Mouse (Mus musculus) limb, embryonic 10.5 days (tissue): ENCODE measurements around the gene Zfp511. TPM values are rescaled to one million over a fixed set of nuclear protein-coding genes. Genes with fewer than 3 reads are reported as not detected.

ENCODE experiments used
- DNase-seq: peaks from one replicate; pipeline ENCODE4 v3.0.0-alpha.2; 2017; ENCODE audit warnings: low spot score
- H3K27ac ChIP-seq: fragments of 300-500 bp; sonication (generic); 2 replicates; pipeline ENCODE4 v1.5.1; 2016; ENCODE audit warnings: mild to moderate bottlenecking
- H3K27me3 ChIP-seq: fragments of 300-500 bp; sonication (generic); 2 replicates; pipeline ENCODE4 v1.6.1; 2016; ENCODE audit warnings: low read depth, mild to moderate bottlenecking; ENCODE audit not compliant: poor library complexity, severe bottlenecking
- H3K36me3 ChIP-seq: fragments of 300-500 bp; sonication (generic); 2 replicates; pipeline ENCODE4 v1.6.1; 2016; ENCODE audit warnings: mild to moderate bottlenecking, moderate library complexity
- H3K4me1 ChIP-seq: fragments of 300-500 bp; sonication (generic); 2 replicates; pipeline ENCODE4 v1.6.1; 2016
- H3K4me3 ChIP-seq: fragments of 300-500 bp; sonication (generic); 2 replicates; pipeline ENCODE4 v1.5.1; 2016; ENCODE audit warnings: mild to moderate bottlenecking, moderate library complexity
- H3K9me3 ChIP-seq: fragments of 300-500 bp; sonication (generic); replicated peaks from 2 replicates; pipeline ENCODE4 v1.6.1; 2016; ENCODE audit warnings: mild to moderate bottlenecking
- WGBS: fragments of 180-500 bp; shearing (Covaris S2); methylation state at CpG from one replicate; pipeline ENCODE4 v1.1.7; 2016; 5-methylcytosine and 5-hydroxymethylcytosine counted together
- polyA plus RNA-seq: library from polyadenylated mRNA; unstranded; fragments of >200 nt; fragmentation: Nextera tagmentation; extraction: Ambion mirVana; gene quantifications from 2 replicates; pipeline ENCODE4 v1.2.1, GENCODE M21; 2016

Gene Zfp511
- polyA plus RNA-seq = 38.8 and 40.7 TPM in 2 replicates

DNA sequence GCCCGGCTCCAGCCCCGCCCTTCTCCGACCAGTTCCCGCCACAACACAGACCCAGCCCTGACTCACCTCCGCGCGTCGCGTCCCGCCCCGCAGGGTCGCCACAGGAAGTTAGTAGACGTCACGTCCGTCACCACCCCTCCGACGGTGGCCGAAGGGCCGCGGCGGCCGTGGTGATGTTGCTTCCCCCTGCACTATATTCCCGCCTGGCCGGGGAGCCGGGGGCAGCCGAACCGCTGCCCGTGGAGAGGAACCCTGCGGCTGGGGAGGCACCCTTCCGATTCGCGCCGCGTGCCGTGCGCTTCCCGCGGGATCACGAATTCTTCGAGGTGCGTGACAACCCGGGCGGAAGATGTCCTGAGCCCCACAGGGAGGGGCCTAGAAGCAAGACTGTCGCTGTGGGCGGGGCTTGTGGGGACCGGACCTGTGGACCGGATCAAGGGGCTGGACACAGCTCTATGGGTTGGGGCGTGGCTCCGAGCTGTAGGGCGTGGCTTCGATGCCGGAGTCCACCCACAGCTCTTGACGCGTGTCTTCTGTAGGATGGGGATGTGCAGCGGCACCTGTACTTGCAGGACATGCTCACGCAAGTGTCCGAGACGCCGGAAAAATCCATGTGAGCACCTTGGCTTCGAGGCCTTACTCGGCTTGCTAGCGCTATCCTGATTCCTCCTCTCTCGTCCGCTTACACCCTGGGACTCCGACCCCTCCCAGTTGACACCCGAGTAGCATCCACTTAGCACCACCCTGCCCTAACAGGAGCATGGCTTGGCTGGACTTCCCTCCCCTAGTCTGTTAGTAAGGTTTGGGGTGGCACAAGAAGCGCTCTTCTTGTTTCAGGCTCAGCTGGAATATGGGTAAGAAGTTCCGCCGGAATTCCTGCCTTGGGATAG is at the start of gene Zfp511, which contains the start of gene Tubgcp2:
Gene Zfp511, plus strand, starts transcription at position 111 of the 890 bp plus-strand sequence.
Gene Tubgcp2, minus strand, starts transcription at position 389 of the 890 bp plus-strand sequence.
- DNase-seq = peak; percentile 96
- peaks cover 57% of the 10 kb centered on the region for H3K36me3 ChIP-seq
- 2% methylated on average over 69 of the region's 69 CpGs for WGBS

DNA sequence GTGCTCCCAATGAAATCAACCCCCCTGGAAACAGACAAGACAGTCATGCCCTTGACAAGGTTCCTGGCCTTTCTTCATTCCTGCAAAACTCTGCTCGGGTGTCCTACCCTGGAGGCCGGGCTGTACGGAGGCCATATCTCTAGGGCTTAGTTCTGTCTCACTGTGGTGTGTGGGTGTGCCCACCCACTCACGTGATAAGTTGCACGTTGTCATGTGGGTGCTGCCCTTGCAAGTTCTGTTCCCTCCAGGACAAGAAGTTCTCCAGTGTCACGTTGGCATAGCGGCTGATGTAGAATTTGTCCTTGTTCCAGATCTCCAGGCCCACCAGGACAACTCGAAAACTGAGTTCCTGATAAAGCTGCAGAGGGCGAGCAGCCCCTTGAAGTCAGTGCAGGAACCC is 47.9 kb upstream of the Zfp511 start:
- no peak overlapping the region for H3K27ac ChIP-seq
- no peak overlapping the region for H3K4me3 ChIP-seq
- 0 out of 2 replicates have a peak, but pooled peaks cover 4% of the 10 kb centered on the region for H3K4me1 ChIP-seq
- H3K9me3 ChIP-seq = no peaks in the 10 kb centered on the region
- DNase-seq = no peak
- 89% methylated on average over 9 of the region's 9 CpGs for WGBS
- H3K36me3 ChIP-seq = 0 out of 2 replicates have a peak, but pooled peaks cover 3% of the 10 kb centered on the region
- H3K27me3 ChIP-seq = no peaks in the 10 kb centered on the region

More for the DNA sequence above, at the start of gene Zfp511, which contains the start of gene Tubgcp2:
- Histone ChIP-seq H3K27me3 (no peaks in the 10 kb centered on the region), H3K9me3 (no peaks in the 10 kb centered on the region), H3K4me3 (peak within 1 kb of the TSS; percentile 89), H3K4me1 (peaks cover 25% of the 10 kb centered on the region), H3K27ac (peak within 1 kb of the TSS; percentile 95)

DNA sequence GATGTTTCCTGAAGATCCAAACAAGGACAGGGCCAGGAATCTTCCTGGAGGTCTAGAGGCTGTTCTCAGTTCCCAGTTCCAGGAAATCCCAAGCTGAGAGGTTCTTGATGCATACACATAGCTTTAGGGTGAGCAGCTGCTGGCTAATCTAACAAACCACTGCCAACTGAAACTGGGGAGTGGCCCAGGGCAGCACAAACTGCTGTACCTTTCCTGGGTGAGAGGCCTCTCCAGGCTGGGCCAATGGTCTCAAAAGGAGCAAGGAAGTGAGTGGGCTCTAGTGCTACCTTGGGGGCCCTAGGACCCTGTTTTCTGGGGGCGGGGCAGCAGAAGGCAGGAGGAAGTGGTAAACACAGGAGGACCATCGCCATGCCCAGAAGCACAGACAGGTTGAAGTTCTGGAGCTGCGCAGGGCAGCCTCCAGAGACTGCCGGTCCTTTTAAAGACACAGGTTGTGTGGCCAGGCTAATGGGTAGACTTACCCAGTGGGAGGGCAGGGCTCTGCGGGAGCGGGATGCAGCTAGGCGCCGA is 45.3 kb upstream of the Zfp511 start:
- Histone ChIP-seq H3K4me1 (0 out of 2 replicates have a peak, but pooled peaks cover 4% of the 10 kb centered on the region), H3K9me3 (no peaks in the 10 kb centered on the region), H3K27ac (no peak overlapping the region), H3K4me3 (no peak overlapping the region), H3K27me3 (no peaks in the 10 kb centered on the region), H3K36me3 (peaks cover 17% of the 10 kb centered on the region)
- no peak for DNase-seq
- 78% methylated on average over 8 of the region's 8 CpGs for WGBS

DNA sequence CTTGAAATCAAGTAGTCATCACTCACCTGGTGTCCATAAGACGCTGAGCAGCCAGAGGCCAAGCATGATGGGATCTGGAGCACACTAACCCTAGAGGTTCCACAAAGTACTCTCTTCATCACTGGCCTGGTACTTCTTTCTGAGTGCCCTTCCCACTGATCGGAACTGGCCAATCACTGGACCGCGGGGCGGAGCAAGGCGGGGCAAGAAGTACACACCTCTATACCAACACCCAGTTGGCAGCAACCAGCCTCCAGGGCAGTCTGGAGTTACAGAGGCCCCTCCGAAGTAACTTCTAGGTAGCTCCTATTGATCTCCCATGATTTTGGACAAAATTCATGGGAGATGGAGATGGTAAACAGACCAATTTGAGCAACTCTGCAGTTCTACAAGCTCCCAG is 43.8 kb upstream of the Zfp511 start, which contains the start of gene Adam8:
Gene Adam8, minus strand, starts transcription at position 157 of the 400 bp plus-strand sequence.
- no peak within 1 kb of the TSS for H3K4me3 ChIP-seq
- 21% methylated on average over 7 of the region's 7 CpGs for WGBS
- DNase-seq = no peak
- peaks cover 32% of the 10 kb centered on the region for H3K36me3 ChIP-seq
- H3K4me1 ChIP-seq = 0 out of 2 replicates have a peak, but pooled peaks cover 4% of the 10 kb centered on the region
- no peaks in the 10 kb centered on the region for H3K9me3 ChIP-seq
- no peak within 1 kb of the TSS for H3K27ac ChIP-seq
- no peaks in the 10 kb centered on the region for H3K27me3 ChIP-seq

DNA sequence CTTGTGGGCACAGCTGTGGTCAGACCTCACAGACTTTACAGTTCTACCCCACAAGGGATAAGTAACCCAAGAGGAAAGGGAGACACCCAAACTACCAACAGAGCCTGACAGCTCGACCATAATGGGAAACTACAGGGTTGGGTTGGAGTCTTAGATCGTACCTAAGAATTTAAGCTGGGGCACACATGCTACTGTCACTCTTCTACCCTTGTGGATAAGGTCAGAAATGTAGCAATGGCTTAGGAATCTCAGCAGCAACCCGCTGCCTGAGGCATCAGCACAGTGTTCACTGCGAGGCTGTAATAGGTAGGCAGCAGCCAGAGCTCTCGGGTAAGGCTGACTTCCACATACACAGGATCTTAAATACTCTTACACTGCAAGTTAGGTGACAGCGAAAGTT is 42.7 kb upstream of the Zfp511 start:
- Histone ChIP-seq H3K27ac (no peak overlapping the region), H3K27me3 (no peaks in the 10 kb centered on the region), H3K4me1 (0 out of 2 replicates have a peak, but pooled peaks cover 4% of the 10 kb centered on the region), H3K4me3 (no peak overlapping the region), H3K36me3 (peaks cover 43% of the 10 kb centered on the region), H3K9me3 (no peaks in the 10 kb centered on the region)
- DNase-seq = no peak
- 92% methylated on average over 6 of the region's 6 CpGs for WGBS

DNA sequence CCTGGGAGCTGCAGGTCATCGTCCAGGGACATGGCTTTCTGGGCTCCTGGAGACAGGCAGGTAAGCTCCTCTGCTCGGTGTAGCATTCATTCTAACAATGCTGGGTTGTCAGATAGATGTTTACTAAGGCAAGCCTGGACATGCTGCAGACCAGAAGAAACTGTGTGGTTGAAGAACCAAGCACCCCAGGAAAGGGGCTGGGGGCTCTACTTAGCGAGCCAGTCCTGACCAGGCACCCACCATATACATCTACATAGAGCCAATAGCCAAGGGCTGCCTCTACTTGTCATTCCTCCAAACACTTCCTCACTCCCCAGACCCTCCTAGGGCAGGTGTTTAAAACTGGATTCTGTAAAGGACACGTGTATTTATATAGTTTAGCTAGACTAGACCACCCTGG is 42.0 kb upstream of the Zfp511 start:
- H3K4me1 ChIP-seq = 0 out of 2 replicates have a peak, but pooled peaks cover 4% of the 10 kb centered on the region
- H3K9me3 ChIP-seq = no peaks in the 10 kb centered on the region
- peaks cover 50% of the 10 kb centered on the region for H3K36me3 ChIP-seq
- H3K4me3 ChIP-seq = no peak overlapping the region
- 75% methylated on average over 4 of the region's 4 CpGs for WGBS
- DNase-seq = no peak
- no peak overlapping the region for H3K27ac ChIP-seq
- H3K27me3 ChIP-seq = no peaks in the 10 kb centered on the region

DNA sequence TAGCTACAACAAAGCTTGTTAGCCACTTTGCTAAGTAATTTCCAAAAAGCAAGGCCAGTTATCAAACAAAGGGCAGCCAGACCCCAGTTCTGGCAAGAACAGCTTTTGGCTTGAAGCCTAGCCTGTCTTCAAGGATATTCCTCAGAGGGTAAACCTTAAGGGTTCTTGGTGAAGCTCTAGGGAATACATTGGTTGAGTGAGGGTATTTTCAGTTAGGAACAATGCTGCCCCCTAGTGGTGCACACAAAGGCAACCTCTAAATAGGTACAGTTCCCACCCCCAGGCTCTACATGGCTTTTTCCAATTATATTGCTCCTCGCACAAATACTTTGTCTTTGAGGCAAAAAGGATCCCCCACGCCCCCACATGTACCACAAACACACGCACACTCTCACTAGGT is 41.5 kb upstream of the Zfp511 start:
- WGBS = 30% methylated on average over 3 of the region's 3 CpGs
- H3K9me3 ChIP-seq = no peaks in the 10 kb centered on the region
- peaks cover 54% of the 10 kb centered on the region for H3K36me3 ChIP-seq
- no peaks in the 10 kb centered on the region for H3K27me3 ChIP-seq
- H3K4me3 ChIP-seq = no peak overlapping the region
- DNase-seq = peak; percentile 71
- 0 out of 2 replicates have a peak, but pooled peaks cover 4% of the 10 kb centered on the region for H3K4me1 ChIP-seq
- no peak overlapping the region for H3K27ac ChIP-seq

DNA sequence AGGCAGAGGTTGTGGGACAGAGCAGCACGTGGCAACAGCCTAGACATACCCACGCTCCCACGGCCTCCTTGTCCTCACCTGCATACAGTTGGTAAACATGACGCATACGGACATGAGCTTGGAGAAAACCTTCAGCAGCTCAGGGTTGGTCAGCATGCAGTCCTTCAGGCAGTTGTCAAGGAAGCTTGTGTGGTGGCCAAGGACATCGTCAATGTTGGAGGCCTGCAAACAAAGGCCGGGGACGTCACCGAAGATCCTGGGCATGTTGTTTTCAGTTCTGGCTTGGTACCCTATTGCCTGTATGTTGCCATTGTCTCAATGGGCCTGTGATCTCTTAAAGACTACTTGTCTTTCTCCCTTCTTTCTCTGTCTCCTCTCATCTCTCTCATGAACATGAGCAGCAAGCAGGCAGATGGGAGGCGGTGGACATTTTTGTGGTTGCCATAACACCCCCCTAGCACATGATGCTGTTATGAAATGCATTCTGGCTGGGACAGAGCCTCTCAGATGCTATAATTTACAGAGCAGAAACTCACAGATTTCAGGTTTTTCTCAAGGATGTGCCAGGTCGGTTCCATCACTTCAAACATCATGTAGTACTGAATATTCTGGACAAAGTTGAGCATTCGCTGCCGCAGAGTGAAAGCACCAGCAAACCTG is 37.4 kb upstream of the Zfp511 start:
- Histone ChIP-seq H3K4me3 (no peak overlapping the region), H3K36me3 (peaks cover 94% of the 10 kb centered on the region), H3K9me3 (no peaks in the 10 kb centered on the region), H3K27ac (no peak overlapping the region), H3K27me3 (no peaks in the 10 kb centered on the region), H3K4me1 (no peaks in the 10 kb centered on the region)
- DNase-seq = no peak
- 96% methylated on average over 13 of the region's 13 CpGs for WGBS

DNA sequence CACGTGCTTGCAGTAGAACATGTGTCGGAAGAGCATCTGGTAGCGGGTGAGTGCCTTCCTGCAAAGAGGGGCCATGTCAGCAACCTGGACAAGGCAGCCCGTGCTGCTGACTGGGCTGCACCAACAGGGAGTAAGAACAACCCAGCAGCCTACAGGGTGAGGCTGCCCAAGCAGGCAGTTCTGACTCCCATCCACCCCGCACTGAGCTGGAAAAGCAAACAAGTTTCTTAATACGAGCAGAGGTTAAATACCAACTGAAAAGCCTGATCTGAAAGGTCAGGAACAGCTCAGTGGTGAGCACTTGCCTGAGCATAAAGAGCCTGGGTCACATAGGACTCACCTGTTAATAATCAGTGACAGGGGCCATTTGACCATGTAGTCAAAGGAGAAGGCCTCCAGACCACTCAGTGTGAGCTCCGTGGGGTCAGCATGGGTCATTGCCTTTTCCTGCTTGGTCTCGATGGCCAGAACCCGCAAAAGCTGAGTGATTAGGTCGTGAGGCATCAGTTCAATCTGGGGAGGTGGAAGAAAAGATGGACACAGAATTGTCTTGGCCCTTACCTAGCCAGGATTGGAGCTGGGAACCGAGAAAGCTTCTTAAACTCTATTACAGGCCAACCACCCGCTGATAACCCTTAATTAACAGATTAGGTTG is 35.0 kb upstream of the Zfp511 start:
- no peaks in the 10 kb centered on the region for H3K27me3 ChIP-seq
- H3K9me3 ChIP-seq = no peaks in the 10 kb centered on the region
- WGBS = 74% methylated on average over 12 of the region's 12 CpGs
- H3K4me1 ChIP-seq = no peaks in the 10 kb centered on the region
- no peak overlapping the region for H3K4me3 ChIP-seq
- DNase-seq = no peak
- H3K27ac ChIP-seq = no peak overlapping the region
- peaks cover 98% of the 10 kb centered on the region for H3K36me3 ChIP-seq

DNA sequence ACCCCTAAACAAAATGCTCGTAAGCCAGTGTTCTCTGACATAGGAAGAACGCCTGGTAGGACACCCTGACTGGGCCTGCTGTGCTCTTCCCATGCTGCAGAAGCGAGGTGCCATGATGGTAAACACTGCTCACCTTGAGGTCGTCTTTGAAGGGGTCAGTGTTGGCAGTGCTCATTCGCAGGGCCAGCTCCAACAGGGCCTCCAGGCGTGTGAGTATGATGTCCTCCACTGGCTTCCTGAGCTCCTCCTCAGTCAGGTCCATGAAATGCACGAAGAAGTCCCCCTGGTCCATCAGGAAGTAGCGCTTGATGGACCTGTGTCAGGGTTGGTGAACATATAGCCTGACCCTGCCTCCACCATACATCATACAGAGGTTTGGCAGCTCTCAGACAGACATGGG is 31.5 kb upstream of the Zfp511 start:
- WGBS = 95% methylated on average over 8 of the region's 8 CpGs
- H3K36me3 ChIP-seq = peaks cover 94% of the 10 kb centered on the region

DNA sequence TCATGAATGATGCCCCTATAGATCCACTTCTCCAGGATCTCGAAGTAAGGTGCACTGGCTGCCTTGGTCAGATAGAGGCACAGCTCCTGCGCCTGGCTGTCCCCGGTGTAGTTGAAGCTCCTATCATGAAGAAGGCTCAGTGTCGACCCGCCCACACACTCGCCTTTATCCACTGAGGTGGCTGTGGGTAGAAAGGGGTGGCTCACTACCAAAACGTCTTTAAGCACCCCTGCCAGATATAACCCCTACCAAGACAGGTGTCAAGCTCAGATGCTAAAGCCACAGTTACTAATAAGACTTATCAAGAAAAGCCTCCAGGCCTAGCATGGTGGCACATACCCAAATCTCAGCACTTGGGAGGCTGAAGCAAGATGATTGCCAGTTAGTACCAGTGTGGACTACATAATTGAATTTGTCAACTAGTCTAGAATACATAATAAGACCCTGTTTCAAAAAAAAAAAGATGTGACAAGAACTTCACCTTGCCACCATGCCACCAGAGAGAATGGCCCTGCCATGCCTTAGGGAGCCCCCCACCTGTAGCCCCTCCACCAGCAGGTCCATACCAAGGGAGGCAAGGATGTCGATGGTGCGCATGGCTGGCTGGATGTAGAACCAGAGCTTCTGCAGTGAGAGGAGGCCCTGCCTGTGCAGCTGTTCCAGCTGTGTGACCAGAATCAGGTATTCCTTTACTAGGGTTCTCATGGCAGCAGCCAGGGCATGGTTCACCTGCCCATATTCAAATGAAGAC is 29.2 kb upstream of the Zfp511 start:
- H3K27ac ChIP-seq = no peak overlapping the region
- H3K27me3 ChIP-seq = no peaks in the 10 kb centered on the region
- H3K36me3 ChIP-seq = peaks cover 92% of the 10 kb centered on the region
- WGBS = 92% methylated on average over 9 of the region's 9 CpGs
- H3K4me1 ChIP-seq = no peaks in the 10 kb centered on the region
- H3K9me3 ChIP-seq = no peaks in the 10 kb centered on the region
- H3K4me3 ChIP-seq = no peak overlapping the region
- no peak for DNase-seq

More for the DNA sequence above, 31.5 kb upstream of the Zfp511 start:
- no peaks in the 10 kb centered on the region for H3K4me1 ChIP-seq
- no peaks in the 10 kb centered on the region for H3K27me3 ChIP-seq
- DNase-seq = no peak
- no peak overlapping the region for H3K4me3 ChIP-seq
- H3K27ac ChIP-seq = no peak overlapping the region
- H3K9me3 ChIP-seq = no peaks in the 10 kb centered on the region

DNA sequence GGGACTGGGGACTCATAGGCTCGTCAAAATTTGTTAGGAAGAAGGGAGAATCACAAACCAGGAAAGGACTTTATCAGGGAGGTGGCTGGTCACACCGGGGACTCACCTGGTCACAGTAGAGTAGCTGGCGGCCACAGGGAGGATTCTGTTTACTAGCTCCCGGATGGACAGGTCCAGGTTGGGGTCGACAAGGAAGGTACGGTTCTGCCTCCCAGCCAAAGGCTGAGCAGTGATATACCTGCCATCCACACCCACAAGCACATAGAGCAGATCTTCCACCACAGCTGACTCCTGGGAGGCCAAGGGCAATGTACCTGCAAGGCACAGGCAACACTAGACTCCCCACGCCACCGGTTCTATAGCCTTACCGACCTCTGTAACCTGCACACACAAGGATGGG is 28.4 kb upstream of the Zfp511 start:
- 96% methylated on average over 9 of the region's 9 CpGs for WGBS
- no peaks in the 10 kb centered on the region for H3K27me3 ChIP-seq
- no peak overlapping the region for H3K4me3 ChIP-seq
- no peaks in the 10 kb centered on the region for H3K4me1 ChIP-seq
- H3K27ac ChIP-seq = no peak overlapping the region
- no peak for DNase-seq
- peaks cover 87% of the 10 kb centered on the region for H3K36me3 ChIP-seq
- no peaks in the 10 kb centered on the region for H3K9me3 ChIP-seq
